Mouse (Mus musculus) inflammation-experienced regulatory T-cells, adult 6 months (primary cell): ENCODE data around the gene Mamdc2. TPM values are rescaled to one million over a fixed set of nuclear protein-coding genes. Genes with fewer than 3 reads are reported as not detected.

ENCODE experiments used
- ATAC-seq: one replicate; pipeline ENCODE4 v1.8.0; 2017
- polyA plus RNA-seq, 3 experiments: library from polyadenylated mRNA; unstranded; fragments of 100-300 nt; shearing (Covaris generic); gene quantifications; one replicate each; pipeline ENCODE4 v1.2.1; 2017

Mamdc2 gene
- polyA plus RNA-seq, 3 experiments from 2014 or later, result not detected

- ATAC-seq, result no peak
Measured at GRCm38 (mm10) chr19:23354738-23355137, 93.5 kb downstream of the Mamdc2 start.

GRCm38 (mm10) chr19:23353881-23354401 lies 94.3 kb downstream of the Mamdc2 start:
- no peak for ATAC-seq

GRCm38 (mm10) chr19:23353161-23353560 lies 95.1 kb downstream of the Mamdc2 start:
- no peak for ATAC-seq

GRCm38 (mm10) chr19:23351808-23352491 lies 96.3 kb downstream of the Mamdc2 start:
- ATAC-seq, result no peak

- no peak for ATAC-seq
Measured at GRCm38 (mm10) chr19:23349930-23350329, 98.3 kb downstream of the Mamdc2 start.

GRCm38 (mm10) chr19:23342782-23343181 lies 105.5 kb downstream of the Mamdc2 start:
- no peak for ATAC-seq

GRCm38 (mm10) chr19:23332883-23333282 lies 115.4 kb downstream of the Mamdc2 start:
- ATAC-seq, result no peak

- ATAC-seq, result no peak
Measured at GRCm38 (mm10) chr19:23330842-23331241, 117.4 kb downstream of the Mamdc2 start.

GRCm38 (mm10) chr19:23329346-23329745 lies 118.9 kb downstream of the Mamdc2 start:
- no peak for ATAC-seq

GRCm38 (mm10) chr19:23327056-23327640 lies 121.1 kb downstream of the Mamdc2 start:
- no peak for ATAC-seq

GRCm38 (mm10) chr19:23323107-23323506 lies 125.1 kb downstream of the Mamdc2 start:
- peak; percentile 100 for ATAC-seq

GRCm38 (mm10) chr19:23317989-23318358 lies 130.3 kb downstream of the Mamdc2 start:
- no peak for ATAC-seq

- ATAC-seq, result no peak
Measured at GRCm38 (mm10) chr19:23317295-23317988, 130.8 kb downstream of the Mamdc2 start.

- no peak for ATAC-seq
Measured at GRCm38 (mm10) chr19:23316851-23317250, 131.4 kb downstream of the Mamdc2 start.

- ATAC-seq, result no peak
Measured at GRCm38 (mm10) chr19:23309979-23310378, 138.3 kb downstream of the Mamdc2 start.

GRCm38 (mm10) chr19:23306671-23307070 lies 141.6 kb downstream of the Mamdc2 start:
- no peak for ATAC-seq

GRCm38 (mm10) chr19:23299987-23300386 lies 148.3 kb downstream of the Mamdc2 start:
- no peak for ATAC-seq

- no peak for ATAC-seq
Measured at GRCm38 (mm10) chr19:23298917-23299316, 149.3 kb downstream of the Mamdc2 start.

- no peak for ATAC-seq
Measured at GRCm38 (mm10) chr19:23297191-23297590, 151.1 kb downstream of the Mamdc2 start.

- ATAC-seq, result no peak
Measured at GRCm38 (mm10) chr19:23289251-23289650, 159.0 kb downstream of the Mamdc2 start.

GRCm38 (mm10) chr19:23281911-23282660 lies 166.2 kb downstream of the Mamdc2 start:
- no peak for ATAC-seq

GRCm38 (mm10) chr19:23274054-23274724 lies 174.1 kb downstream of the Mamdc2 start:
- ATAC-seq, result peak; percentile 21
